ENCODE assay signal across 13 mouse cellular contexts in genomic region chr12:77096461-77096860, GRCm38 (mm10).
"Had no signal": no experiment of that assay in that cellular context is flagged by ENCODE, and none has a peak within 500 bp of the region (broad histone marks: within the 10 kb centered on the region; RNA-seq: fewer than 3 reads in every experiment).

No protein-coding gene starts in this region.

- H3K27me3 ChIP-seq: limb, embryonic 13.5 days; midbrain, embryonic 12.5 days; neural tube, embryonic 13.5 days had no signal

- H3K4me2 ChIP-seq: limb, embryonic 13.5 days; midbrain, embryonic 12.5 days; neural tube, embryonic 13.5 days had no signal

- H3K4me1 ChIP-seq: limb, embryonic 13.5 days; midbrain, embryonic 12.5 days; neural tube, embryonic 13.5 days had no signal

- H3K9ac ChIP-seq: limb, embryonic 13.5 days; liver, embryonic 14.5 days; midbrain, embryonic 12.5 days; neural tube, embryonic 13.5 days had no signal

- H3K9me3 ChIP-seq: limb, embryonic 13.5 days; midbrain, embryonic 12.5 days; neural tube, embryonic 13.5 days had no signal

- H3K4me3 ChIP-seq: limb, embryonic 13.5 days; midbrain, embryonic 12.5 days; neural tube, embryonic 13.5 days had no signal

- H3K27ac ChIP-seq: hindbrain, postnatal 0 days; limb, embryonic 13.5 days; liver, embryonic 14.5 days; midbrain, embryonic 12.5 days; neural tube, embryonic 13.5 days had no signal

- H3K36me3 ChIP-seq: limb, embryonic 13.5 days; midbrain, embryonic 12.5 days; neural tube, embryonic 13.5 days had no signal

- ATAC-seq: hindbrain, postnatal 0 days; midbrain, embryonic 16.5 days had no signal

- DNase-seq: layer of hippocampus, adult 9-11 months; layer of hippocampus, postnatal 36 days; left cerebral cortex, postnatal 4 days; lung, adult 18-20 months; right cerebral cortex, adult 18-20 months; right cerebral cortex, postnatal 25 days; thymus, postnatal 36 days had no signal
